Mouse (Mus musculus) liver, embryonic 11.5 days (tissue): ENCODE measurements around the gene A630001G21Rik. TPM values are rescaled to one million over a fixed set of nuclear protein-coding genes. Genes with fewer than 3 reads are reported as not detected.

ENCODE experiments used
- ATAC-seq: fragments of 200-750 bp; cut with Nextera tagmentation; replicated peaks from 2 replicates; pipeline ENCODE4 v1.8.0; 2017; ENCODE audit warnings: moderate number of reproducible peaks, mild to moderate bottlenecking, moderate TSS enrichment, moderate library complexity; ENCODE audit not compliant: low FRiP score
- DNase-seq: peaks from one replicate; pipeline ENCODE4 v3.0.0-alpha.2; 2017; ENCODE audit warnings: low spot score
- H3K27ac ChIP-seq: fragments of 300-500 bp; sonication (generic); 2 replicates; pipeline ENCODE4 v1.5.1; 2014; ENCODE audit warnings: mild to moderate bottlenecking, low read depth, low read length, control low read depth
- H3K27me3 ChIP-seq: fragments of 300-500 bp; sonication (generic); replicated peaks from 2 replicates; pipeline ENCODE4 v1.6.1; 2014; ENCODE audit warnings: low read length, mixed read lengths; ENCODE audit not compliant: control insufficient read depth, insufficient read depth
- H3K36me3 ChIP-seq: fragments of 300-500 bp; sonication (generic); 2 replicates; pipeline ENCODE4 v1.6.1; 2014; ENCODE audit warnings: mild to moderate bottlenecking, low read length, moderate library complexity, mixed read lengths; ENCODE audit not compliant: control insufficient read depth, insufficient read depth
- H3K4me1 ChIP-seq: fragments of 300-500 bp; sonication (generic); replicated peaks from 2 replicates; pipeline ENCODE4 v1.6.1; 2014; ENCODE audit warnings: low read length, mixed read lengths; ENCODE audit not compliant: control insufficient read depth, insufficient read depth
- H3K4me2 ChIP-seq: fragments of 300-500 bp; sonication (generic); 2 replicates; pipeline ENCODE4 v1.6.1; 2014; ENCODE audit warnings: mild to moderate bottlenecking, control low read depth, moderate library complexity
- H3K4me3 ChIP-seq: fragments of 300-500 bp; sonication (generic); 2 replicates; pipeline ENCODE4 v1.5.1; 2014; ENCODE audit warnings: low read depth, low read length, control low read depth
- H3K9ac ChIP-seq: fragments of 300-500 bp; sonication (generic); 2 replicates; pipeline ENCODE4 v1.6.1; 2014; ENCODE audit warnings: low read depth, low read length, control low read depth
- H3K9me3 ChIP-seq: fragments of 300-500 bp; sonication (generic); 2 replicates; pipeline ENCODE4 v1.6.1; 2016; ENCODE audit warnings: low read length, inconsistent platforms, mixed read lengths; ENCODE audit not compliant: control insufficient read depth
- WGBS: fragments of 180-500 bp; shearing (Covaris S2); extraction: QIAGEN DNeasy Blood & Tissue Kit; methylation state at CpG from one replicate; pipeline ENCODE4 v1.1.7; 2014; 5-methylcytosine and 5-hydroxymethylcytosine counted together
- microRNA-seq: library from miRNA; unstranded; fragments of <30 nt; microRNA quantifications from one replicate; pipeline ENCODE4, GENCODE M21; 2017; ENCODE audit warnings: borderline number of aligned reads
- polyA plus RNA-seq: library from polyadenylated mRNA; unstranded; fragments of >200 nt; fragmentation: Nextera tagmentation; extraction: Ambion mirVana; gene quantifications from 2 replicates; pipeline ENCODE4 v1.2.1, GENCODE M21; 2014

The A630001G21Rik gene
- polyA plus RNA-seq, 1 experiment from 2014 or later, result 3.5 TPM

DNA sequence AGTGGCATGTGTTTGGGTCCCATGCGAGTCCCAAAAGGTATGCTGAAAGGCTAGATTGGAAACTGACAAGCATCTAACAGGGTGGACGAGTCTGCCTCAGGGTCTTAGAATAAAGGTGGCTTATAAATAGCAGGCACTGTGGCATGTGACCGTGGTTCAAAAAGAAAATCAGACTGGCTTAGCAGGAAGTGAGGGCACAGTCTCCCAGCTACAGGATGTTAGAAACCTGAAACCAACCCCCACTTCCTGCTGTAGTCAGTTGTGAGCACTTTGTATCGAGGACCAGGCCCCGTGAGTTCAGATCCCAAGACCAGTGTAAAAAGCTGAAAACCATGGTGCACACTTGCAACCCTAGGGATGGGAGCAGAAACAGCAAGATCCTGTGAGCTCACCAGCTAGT is 91.1 kb downstream of the A630001G21Rik start:
- ATAC-seq (peak; percentile 23; the same call in 1 of the 2 replicates), DNase-seq (no peak)
- Histone ChIP-seq H3K36me3 (no peaks in the 10 kb centered on the region), H3K9me3 (no peaks in the 10 kb centered on the region), H3K4me2 (no peak overlapping the region), H3K4me1 (no peaks in the 10 kb centered on the region), H3K4me3 (no peak overlapping the region), H3K27ac (no peak overlapping the region), H3K27me3 (no peaks in the 10 kb centered on the region), H3K9ac (no peak overlapping the region)
- WGBS, result 49% methylated on average over 5 of the region's 5 CpGs

DNA sequence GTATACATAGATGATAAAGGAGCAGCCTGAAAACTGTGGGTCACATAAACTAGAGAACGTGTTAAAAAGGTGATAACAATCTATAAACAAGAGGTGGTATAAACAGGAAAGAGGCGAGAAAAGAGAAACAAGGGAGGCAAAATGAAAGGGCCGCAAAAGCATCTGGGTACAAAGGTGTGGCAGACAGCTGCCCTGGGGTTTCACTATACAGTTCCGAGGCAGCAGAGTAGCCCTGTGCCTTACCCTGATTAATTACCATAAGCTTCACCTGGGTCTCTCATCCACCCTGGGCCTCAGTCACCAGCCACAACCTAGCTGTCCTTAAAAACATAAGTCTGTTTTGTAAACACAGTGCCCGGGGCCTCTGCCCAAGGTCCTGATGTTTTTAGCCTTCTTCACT is 91.8 kb downstream of the A630001G21Rik start:
- WGBS, result 55% methylated on average over 5 of the region's 5 CpGs

DNA sequence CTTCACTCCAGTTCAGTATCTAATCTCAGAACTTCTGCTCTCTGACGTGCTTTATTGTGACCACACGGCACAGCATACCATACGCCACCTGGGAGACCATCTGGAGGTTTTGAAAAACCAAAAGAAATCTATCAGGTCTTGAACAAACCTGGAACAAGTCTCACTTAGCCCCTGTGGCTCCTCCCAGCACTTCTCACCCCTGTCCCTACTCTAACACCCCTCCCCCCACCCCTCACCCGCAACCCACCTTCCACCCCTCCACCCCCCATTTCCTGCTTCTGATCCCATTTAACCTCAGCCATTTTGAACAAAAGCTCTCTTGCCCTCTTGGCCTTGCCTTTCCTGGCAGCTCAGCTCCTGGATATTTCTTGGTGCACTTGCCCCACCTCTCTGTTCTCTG is 98.2 kb downstream of the A630001G21Rik start:
- WGBS, result 62% methylated on average over 4 of the region's 4 CpGs
- ATAC-seq, result no peak

More for the DNA sequence above, 91.8 kb downstream of the A630001G21Rik start:
- H3K27me3 ChIP-seq, result no peaks in the 10 kb centered on the region
- no peak overlapping the region for H3K9ac ChIP-seq
- no peak for ATAC-seq
- H3K36me3 ChIP-seq, result no peaks in the 10 kb centered on the region
- DNase-seq, result no peak
- no peaks in the 10 kb centered on the region for H3K9me3 ChIP-seq
- no peaks in the 10 kb centered on the region for H3K4me1 ChIP-seq
- H3K4me2 ChIP-seq, result no peak overlapping the region
- no peak overlapping the region for H3K27ac ChIP-seq
- no peak overlapping the region for H3K4me3 ChIP-seq

More for the DNA sequence above, 98.2 kb downstream of the A630001G21Rik start:
- Histone ChIP-seq H3K9me3 (no peaks in the 10 kb centered on the region), H3K4me2 (no peak overlapping the region), H3K9ac (no peak overlapping the region), H3K4me3 (no peak overlapping the region), H3K4me1 (no peaks in the 10 kb centered on the region), H3K27ac (no peak overlapping the region), H3K27me3 (no peaks in the 10 kb centered on the region), H3K36me3 (no peaks in the 10 kb centered on the region)
- no peak for DNase-seq

Small RNA genes within 50 kb of the gene (microRNA-seq; reads per million reads assigned to microRNA genes)
- not detected for gene Gm25472
- not detected for gene Mir8096

Other genes starting within 250 kb of the A630001G21Rik start
- gene G530012D18Rik, start 203.0 kb downstream of the A630001G21Rik start, polyA plus RNA-seq, result not detected in 2 replicates
- 4.4 and 5.0 TPM in 2 replicates for gene Sp110, start 179.8 kb downstream of the A630001G21Rik start, polyA plus RNA-seq
- gene Sp140, start 178.3 kb downstream of the A630001G21Rik start, polyA plus RNA-seq, result 3.7 and 4.7 TPM in 2 replicates
- 1.6 and 2.4 TPM in 2 replicates for gene Sp100, start 128.7 kb downstream of the A630001G21Rik start, polyA plus RNA-seq
- 29.2 and 32.6 TPM in 2 replicates for gene Cab39, start 14.8 kb upstream of the A630001G21Rik start, polyA plus RNA-seq
- 39.7 and 41.8 TPM in 2 replicates for gene Itm2c, start 115.6 kb upstream of the A630001G21Rik start, polyA plus RNA-seq
- gene 4933407L21Rik, start 149.8 kb upstream of the A630001G21Rik start, polyA plus RNA-seq, result not detected in 2 replicates
- gene Gpr55, start 182.4 kb upstream of the A630001G21Rik start, polyA plus RNA-seq, result not detected in 2 replicates
- not detected in 2 replicates for gene Spata3, start 238.2 kb upstream of the A630001G21Rik start, polyA plus RNA-seq